Mouse (Mus musculus) layer of hippocampus, postnatal 14 days (tissue): ENCODE measurements around the gene Tkfc. TPM values are rescaled to one million over a fixed set of nuclear protein-coding genes. Genes with fewer than 3 reads are reported as not detected.

Experiments
- DNase-seq, 2 experiments: peaks; one replicate each; pipeline ENCODE4 v3.0.0; 2021 to 2022; ENCODE audit warnings: low spot score in 2 of 2, mixed read lengths in 1 of 2
- long read RNA-seq, 2 experiments: library from polyadenylated mRNA; stranded (forward); transcript quantifications; one replicate each; pipeline ENCODE4 v2.0.0; 2021
- total RNA-seq, 2 experiments: library from RNA; stranded (reverse); gene quantifications; 2 replicates each; pipeline ENCODE4 v1.2.3; 2021

Tkfc gene
- total RNA-seq: 10 to 100 TPM; 21.7 to 24.4 TPM
- long read RNA-seq, experiment 1, partial matches to known transcripts: 2 of 13 reads
- long read RNA-seq, experiment 1, other reads (novel, unspliced or antisense): 9 of 13 reads
- long read RNA-seq, experiment 2, partial matches to known transcripts: 1 of 20 reads
- long read RNA-seq, experiment 2, other reads (novel, unspliced or antisense): 16 of 20 reads

GRCm38 (mm10) chr19:10605293-10605900 is at the start of gene Tkfc, which contains the start of gene Ddb1:
TSS of gene Tkfc (minus strand) at chr19:10605654.
TSS of gene Ddb1 (plus strand) at chr19:10605327.
- peak; percentile 98 to 99 for DNase-seq

DNA sequence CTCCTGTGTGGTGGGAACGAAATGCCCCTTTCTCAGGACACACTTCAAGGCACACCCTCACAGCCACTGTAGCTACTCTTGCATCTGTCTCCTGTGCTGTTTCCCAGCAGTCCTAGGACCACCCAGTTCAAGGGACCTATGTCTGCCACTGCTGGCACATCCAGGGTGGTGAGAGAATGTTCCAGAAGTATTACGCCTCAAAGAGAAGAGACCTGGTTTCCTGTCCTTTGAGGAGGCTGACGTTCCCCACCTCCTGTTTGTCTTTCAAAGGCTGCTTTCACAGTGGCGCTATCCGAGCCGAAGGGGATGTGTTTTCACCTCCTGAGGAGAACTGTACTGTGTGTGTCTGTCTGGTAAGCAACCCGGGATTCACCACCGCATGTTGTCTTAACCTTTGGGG is 42.7 kb upstream of the Tkfc start:
- DNase-seq: no peak

GRCm38 (mm10) chr19:10645616-10646015 is 40.2 kb upstream of the Tkfc start:
- DNase-seq: no peak

GRCm38 (mm10) chr19:10640589-10641378 is 35.3 kb upstream of the Tkfc start:
- DNase-seq: no peak

DNA sequence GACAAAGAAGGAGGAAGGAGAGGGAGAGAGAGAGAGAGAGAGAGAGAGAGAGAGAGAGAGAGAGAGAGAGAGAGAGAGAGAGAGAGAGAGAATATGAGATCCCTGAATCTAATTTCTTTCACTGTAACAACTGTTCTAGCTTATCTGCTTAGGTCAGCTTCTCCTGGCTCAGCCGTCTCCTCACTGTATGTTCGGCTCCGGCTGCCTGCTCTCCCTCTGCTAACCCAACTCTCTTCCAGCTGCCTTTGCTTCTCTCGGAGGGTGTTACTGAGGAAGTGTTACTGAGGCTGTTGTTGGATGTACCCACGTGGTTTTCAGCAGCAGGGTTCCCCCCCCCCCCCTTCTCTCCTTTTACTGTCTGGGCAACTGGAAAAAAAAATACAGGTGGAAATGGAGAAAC is 34.6 kb upstream of the Tkfc start:
- no peak for DNase-seq

DNA sequence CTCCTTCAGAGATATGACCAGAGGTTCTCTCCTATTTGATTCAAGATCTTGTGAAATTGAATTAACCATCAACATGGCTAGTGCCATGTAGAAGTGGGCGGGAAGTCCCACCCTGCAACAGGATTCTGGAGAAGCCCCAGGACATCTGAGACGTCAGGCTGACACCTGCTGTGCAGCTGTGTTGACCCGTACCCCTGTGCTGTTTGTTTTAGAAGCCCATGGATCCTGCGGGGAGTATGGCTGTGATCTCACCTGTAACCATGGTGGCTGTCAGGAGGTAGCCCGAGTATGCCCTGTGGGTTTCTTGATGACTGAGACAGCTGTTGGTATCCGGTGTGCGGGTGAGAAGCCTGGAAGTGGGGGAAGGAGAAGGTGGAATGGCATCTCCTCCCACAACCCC is 32.4 kb upstream of the Tkfc start:
- DNase-seq: no peak

DNA sequence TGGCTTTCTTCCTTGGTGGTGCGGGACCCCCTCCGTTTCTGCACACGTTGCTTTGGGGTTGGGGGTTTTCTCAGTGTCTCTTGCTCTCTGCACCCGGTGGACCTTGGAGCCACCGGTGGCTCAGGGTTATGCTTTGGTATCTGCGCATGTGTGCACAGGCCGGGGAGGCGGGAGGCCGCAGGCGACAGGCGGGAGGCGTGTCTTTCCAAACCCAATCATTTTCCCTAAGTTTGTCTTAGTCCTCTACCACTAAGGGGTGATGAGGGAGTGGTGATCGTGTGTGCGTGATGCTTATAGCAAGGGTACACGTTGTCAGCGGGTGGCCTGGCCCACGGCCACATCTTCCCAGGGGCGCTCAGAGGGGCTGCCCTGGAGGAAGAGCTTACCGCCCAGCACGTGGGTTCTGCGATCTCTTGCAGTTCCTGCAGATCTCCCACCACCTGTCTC is 29.4 kb upstream of the Tkfc start:
- DNase-seq: peak in 1 of 2 experiments; percentile 71

GRCm38 (mm10) chr19:10634106-10634871 is 28.8 kb upstream of the Tkfc start, which contains the start of gene Vwce:
TSS of gene Vwce (plus strand) at chr19:10634213.
- peak; percentile 43 to 56 for DNase-seq

DNA sequence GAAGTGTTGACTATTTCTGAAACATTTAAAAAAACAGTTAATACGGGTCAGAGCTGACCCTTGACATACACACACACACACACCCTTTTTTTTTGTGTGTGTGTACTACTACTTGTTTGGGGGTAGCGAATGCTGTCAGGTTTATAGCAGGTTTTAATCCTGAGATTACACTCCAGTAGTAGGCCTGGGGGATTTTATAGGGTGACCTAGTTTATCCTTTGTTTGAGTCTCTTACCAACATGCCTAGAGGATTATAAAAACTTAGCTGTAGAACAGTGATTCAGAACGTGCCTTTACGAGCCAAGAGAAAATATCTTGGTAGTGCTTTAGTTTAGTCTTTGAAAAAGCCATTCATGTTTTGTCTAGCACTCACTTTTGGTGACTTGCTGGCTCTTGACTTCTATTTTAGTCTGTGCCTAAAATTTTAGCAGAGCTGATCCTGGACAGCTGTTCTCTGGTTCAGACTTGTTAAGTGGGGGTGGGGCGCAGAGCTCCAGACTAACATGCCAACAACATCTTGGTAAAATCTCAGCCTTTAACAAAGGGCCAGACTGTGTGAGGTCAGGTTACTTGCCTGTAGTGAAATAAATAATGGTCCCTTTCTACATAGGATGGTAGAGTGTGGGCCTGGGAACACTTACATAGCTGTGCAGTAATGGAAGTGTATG is 3.3 kb upstream of the Tkfc start:
- no peak for DNase-seq

DNA sequence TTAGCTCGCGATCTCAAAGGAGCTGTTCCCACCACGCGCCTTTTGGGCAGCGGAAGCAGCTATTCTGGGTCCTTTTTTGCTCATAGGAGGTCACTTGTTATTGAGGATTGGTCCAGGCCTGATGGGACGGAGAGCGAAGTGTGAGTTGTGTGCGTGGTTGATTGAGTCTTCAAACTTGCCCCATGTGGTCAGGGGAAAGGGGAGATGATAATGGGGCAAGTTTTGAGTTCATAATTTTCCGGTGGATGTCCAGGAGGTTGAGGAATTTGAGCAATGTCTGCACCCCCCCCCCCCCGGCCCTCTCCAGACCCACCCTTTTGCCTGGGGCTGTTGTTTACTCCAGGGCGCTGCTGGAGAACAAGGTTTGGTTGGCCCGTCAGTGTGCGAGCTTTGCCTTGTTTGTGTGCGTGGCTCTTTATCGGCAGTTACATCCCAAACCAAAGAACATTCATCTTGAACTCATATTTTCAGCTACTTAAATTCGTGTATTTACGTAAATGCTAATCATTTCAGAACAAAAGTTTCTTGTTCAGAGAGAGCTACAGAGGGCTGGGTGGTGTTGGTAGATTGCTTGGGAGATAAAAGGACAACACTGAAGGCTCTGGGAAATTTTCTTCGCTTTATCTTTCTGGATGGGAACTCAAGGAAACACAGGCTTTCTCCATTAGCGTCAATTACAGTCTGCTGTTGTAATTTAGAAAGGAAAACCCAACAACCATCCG is 608 bp upstream of the Tkfc start:
- DNase-seq: no peak

GRCm38 (mm10) chr19:10604534-10604933 is 920 bp downstream of the Tkfc start:
- DNase-seq: no peak

DNA sequence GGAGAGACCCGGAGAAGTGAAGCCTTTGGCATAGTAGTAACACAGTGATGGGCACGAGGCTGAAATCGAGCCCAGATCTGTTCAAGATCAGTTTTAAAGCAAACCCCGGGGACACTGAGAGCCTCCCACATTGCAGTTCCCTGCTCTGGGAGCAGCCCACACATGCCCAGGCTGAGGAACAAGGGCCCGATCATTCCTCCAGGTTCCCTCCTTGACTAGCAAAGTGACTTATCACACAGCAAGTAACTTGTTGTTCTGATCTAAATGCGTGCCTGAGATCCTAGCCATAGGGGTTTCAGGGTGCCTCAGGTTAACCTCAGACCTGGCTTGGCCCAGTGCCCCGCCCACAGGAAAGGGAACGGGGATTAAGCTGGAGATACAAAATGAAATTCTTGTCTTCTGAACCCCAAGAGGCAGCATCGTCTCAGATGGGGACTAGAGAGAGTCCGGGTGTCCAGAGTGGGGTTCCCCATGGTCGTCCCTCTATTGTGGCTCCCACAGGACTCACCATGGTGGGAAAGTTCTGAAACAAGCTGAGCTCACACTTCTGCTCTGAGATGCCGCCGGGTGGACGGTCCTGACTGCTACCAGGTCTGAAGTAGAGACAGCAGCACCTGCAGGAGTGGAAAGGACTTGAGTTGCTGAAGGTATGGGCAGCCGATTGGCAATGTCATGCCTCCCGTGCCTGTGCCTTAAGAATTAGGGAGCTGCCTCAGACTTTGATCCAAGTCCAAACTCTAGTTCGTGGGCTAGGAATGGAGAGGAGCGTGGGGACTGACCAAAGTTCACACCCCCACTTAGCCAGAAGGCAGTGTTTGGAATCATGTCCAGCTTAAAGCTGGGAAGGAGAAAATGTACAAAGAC is 1.6 kb downstream of the Tkfc start:
- no peak for DNase-seq

DNA sequence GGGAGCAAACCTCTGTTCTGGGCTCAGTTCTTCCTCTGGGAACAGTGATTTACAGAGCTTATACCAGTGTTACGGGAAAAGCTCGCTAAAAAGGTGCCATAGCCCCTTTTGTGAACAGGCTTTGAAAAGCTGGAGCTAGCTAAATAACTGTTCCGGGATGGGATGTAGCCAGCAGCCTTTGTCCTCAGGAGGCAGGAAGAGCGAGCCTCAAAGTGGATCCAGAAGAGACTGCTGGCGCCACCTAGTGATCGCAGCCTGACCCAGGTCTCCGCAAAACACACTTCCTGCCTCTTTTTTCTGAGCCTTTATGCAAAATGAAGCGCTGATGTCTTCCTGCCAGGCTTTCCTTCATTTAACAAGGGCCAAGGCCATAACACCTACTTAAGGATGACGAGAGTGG is 2.7 kb downstream of the Tkfc start:
- DNase-seq: peak; percentile 87 to 90

DNA sequence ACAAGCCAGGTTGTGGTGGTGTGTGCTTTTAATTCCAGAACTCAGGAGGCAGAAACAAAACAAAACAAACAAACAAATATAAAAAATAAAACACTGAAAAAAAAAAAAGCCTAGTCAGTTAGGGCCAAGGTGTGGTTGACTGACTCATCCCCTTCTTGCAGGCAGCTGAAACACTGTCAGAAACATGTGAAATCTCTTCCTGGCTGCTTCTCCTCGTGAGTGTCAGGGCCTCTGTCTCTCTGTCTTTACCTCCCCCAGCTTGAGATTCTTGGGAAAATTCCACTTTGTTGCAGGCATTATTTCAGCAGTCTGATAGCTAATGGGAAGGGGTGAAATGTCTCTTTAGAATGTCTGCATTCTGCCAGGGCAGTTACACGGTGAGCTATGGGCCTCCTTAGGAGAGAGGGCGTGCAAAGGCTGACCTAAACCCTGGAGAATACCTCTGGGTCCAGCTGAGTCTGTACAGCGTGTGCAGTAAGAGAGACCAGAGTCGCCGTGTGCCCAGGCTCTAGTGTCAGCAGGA is 3.1 kb downstream of the Tkfc start:
- no peak for DNase-seq

- DNase-seq: no peak
Measured at GRCm38 (mm10) chr19:10599648-10600047, 5.8 kb downstream of the Tkfc start.

DNA sequence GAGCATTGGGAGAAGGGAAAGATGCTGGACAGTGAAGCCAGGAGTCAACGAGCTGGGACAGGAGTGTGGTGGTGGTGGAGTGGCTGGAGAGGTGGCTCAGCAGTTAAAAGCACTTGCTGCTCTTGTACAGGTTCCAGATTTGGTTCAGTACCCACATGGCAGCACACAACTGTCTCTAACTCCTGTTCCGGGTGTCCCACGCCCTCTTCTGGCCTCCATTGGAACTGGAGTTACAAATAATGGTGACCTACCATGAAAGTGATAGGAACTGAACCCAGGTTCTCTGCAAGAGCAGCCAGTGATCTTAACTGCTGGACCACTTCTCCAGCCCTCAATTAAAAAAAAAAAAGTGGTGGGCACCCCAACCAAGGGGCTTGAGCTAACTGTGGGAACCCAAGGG is 7.3 kb downstream of the Tkfc start:
- DNase-seq: no peak

GRCm38 (mm10) chr19:10591659-10592377 is 13.6 kb downstream of the Tkfc start:
- no peak for DNase-seq

GRCm38 (mm10) chr19:10590301-10590700 is 15.2 kb downstream of the Tkfc start:
- DNase-seq: no peak
